Mouse (Mus musculus) left cerebral cortex, adult 9 months (tissue): ENCODE data around the gene Tmbim6.

ENCODE experiments used
- DNase-seq, 2 experiments: peaks; one replicate each; pipeline ENCODE4 v3.0.0; 2022; ENCODE audit warnings: low spot score in 2 of 2

Gene Tmbim6

GRCm38 (mm10) chr15:99392486-99393385 is at the start of gene Tmbim6:
Gene Tmbim6 (plus strand): TSS chr15:99392882.
- peak; percentile 99 to 100 for DNase-seq

GRCm38 (mm10) chr15:99343414-99344147 is 49.1 kb upstream of the Tmbim6 start:
- DNase-seq, result peak; percentile 69 to 78

GRCm38 (mm10) chr15:99344148-99344870 is 48.4 kb upstream of the Tmbim6 start:
- DNase-seq, result no peak

DNA sequence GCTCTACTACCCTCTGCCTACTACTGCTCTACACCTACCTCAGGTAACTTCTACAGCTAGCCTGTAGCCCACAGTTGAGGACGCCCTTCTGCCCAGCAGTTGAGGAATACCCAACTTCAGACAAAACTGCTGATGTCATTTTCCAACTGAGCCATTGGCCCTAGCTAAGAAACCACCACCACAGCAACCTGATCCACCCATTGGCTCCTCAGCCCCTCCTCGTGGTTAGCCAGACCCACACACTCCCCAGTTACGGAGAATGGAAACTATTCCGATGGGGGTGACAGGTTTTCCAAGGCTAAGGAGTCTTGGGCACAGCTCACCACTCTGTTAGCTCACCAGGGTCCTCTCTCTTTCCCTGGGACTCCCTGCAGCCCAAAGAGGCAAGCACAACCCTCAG is 47.7 kb upstream of the Tmbim6 start:
- no peak for DNase-seq

GRCm38 (mm10) chr15:99351610-99352009 is 41.1 kb upstream of the Tmbim6 start:
- no peak for DNase-seq

DNA sequence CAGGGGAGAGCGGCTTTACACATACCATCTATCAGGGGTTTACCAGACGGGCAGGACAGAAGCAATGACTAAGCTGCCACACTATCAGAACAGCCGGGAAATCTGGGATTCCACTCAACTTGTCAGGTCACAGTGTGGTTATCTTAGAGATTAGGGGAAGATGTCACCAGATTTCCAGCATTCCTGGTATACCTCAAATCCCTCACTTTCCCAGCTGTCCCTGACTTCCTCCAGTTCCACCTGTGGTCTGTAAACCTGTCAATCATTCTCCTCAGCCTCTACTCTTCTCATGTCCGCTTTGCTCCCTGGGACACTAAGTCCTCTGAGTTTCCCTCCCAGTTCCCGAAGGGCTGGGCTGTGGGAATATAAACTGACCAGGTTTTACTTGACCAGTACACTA is 40.4 kb upstream of the Tmbim6 start:
- DNase-seq, result no peak

DNA sequence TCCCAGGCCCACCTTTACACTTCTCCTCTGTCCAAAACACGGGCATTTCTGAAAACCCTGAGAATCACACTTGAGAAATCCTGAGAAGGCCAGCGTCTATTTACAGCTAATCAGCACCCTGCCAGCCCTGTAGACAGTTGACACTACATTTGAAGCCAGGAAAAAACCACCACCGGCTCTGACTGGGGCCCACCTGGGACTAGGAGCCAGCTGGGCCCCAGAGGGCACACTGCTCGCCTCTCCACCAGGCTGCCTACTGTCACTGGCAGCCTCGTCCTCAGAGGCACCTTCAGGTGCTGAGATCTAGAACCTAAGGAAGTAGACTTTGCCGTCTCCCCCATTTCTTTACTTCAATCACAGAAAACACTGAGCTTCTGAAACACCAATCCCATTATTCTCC is 37.0 kb upstream of the Tmbim6 start:
- no peak for DNase-seq

DNA sequence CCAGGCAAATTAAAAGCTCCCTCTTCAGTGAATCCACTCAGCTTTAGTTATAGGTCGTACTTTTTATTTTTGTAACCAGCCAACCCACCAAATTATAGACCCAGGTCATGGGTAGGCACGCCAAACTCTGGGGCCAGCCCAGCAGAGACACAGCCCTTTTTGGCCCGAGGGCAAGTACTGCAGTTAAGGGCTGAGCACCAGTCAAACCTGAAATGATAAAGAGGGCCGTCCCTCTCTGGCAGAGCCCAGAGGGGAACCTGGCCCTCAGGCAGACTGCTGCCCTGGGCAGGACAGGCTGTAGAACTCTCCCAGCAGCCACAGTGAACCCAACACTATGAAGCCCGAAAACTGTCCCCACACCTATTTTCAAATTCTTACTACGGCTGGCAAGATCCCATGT is 36.2 kb upstream of the Tmbim6 start:
- DNase-seq, result no peak

DNA sequence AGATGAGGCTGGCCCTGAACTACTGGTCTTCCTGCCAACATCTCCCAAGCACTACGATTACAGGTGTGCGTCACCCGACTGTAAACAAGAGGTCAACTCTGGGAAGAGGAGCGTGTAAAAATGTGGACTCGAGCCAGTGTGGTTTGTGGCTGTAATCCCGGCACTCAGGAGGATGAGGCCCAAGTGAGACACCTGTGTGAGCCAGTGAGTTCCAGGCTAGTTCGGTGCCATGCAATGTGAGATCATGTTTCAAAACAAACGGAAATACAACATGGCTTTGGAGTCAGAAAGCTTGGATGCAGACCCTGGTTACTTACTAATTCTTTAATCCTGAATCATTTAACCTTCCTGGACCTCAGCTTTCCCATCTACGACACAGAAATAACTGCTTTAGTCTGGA is 33.7 kb upstream of the Tmbim6 start:
- no peak for DNase-seq

- no peak for DNase-seq
Measured at GRCm38 (mm10) chr15:99364022-99364530, 28.6 kb upstream of the Tmbim6 start.

GRCm38 (mm10) chr15:99364921-99365320 is 27.8 kb upstream of the Tmbim6 start:
- no peak for DNase-seq

DNA sequence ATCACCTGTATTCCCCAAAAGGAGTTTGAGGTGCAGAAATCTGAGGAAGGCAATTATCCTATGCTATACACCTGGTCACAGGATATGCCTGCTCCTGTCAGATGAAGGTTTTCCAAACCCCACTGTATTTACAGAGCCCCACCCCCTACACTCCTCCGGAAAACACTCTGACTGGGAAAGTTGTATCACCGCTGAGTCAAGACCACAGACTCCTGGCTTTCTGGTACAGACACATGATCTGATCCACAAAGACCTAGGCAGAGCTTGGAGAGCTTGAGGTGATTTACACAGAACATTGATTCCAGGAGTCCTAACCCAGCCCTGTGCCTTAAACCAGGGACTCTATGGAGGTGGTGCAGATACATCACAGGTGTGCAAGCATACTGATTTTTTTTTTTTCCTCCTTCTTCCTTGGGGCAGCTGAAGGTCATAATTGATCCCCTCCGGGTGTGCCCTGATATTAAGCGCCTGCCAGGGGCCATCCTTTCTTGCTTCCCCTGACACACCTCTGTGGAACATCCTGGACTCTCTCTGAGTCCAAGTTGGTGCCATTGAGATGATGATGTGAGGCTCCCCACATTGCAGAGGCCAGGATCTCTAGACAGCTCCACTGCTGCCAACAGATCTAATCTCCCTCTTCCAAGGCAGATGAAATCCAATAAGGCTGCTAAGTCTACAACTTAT is 24.0 kb upstream of the Tmbim6 start:
- no peak for DNase-seq

DNA sequence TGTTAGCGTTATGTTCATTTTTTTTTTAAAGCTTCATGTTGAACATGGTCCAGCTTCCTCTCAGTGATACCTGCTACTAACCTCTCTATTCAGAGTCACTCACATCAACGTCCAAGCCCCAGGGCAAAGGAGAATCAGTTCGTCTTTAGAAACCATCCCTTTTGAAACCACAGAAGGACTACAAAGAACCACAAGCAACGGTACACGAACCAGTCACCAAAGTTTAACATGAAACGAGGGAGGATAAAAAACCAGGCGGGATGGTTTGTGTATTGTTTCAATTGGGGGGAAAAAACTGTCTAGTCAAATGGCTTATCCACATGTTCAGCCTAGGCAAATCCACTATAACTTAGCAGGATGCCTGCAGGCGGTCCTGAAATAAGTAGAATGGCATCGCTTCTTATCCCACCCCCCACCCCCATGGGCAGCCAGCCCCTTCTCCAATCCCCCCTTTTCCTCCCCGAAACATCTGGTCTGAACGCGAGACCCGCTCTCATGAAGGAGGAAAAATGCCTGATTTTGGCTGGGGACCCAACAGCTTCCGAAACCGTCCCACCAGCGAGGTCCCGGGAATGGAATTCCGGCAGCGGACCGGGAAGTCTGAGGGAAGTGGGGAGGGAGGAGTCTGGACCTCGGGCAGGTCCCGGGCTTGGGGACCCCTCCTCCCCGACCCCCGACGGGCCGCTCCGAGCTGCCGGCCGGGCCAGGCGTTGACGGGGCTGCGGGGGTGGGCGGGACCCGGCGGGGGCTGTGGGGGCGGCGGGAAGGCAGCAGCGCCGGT is 23.1 kb upstream of the Tmbim6 start:
- DNase-seq, result no peak

DNA sequence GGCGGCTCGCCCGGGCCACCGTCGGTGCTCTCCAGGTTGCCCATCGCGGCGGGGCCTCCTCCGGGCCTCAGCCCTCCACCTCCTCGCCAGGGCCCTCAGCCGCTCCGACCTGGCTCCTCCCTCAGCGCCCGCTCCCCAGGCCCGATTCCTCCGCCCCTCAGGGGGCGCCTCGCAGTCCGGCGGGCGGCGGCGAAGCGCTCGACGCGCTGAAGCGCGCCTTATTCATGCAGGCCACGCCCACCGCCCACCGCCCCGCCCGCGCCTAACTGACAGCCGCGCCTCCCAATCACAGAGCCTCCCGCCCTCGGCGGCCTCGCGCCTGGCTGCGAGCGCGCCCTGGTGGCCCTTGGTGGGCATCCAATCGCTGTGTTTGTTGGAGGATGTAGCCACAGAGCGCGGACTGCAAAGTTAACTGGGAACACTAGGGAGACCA is 22.4 kb upstream of the Tmbim6 start, which contains the start of gene Fmnl3:
TSS of gene Fmnl3 (minus strand) at position 224 of the 433 bp plus-strand sequence.
- DNase-seq, result peak; percentile 69 to 96

- DNase-seq, result no peak
Measured at GRCm38 (mm10) chr15:99371526-99372340, 20.9 kb upstream of the Tmbim6 start.

DNA sequence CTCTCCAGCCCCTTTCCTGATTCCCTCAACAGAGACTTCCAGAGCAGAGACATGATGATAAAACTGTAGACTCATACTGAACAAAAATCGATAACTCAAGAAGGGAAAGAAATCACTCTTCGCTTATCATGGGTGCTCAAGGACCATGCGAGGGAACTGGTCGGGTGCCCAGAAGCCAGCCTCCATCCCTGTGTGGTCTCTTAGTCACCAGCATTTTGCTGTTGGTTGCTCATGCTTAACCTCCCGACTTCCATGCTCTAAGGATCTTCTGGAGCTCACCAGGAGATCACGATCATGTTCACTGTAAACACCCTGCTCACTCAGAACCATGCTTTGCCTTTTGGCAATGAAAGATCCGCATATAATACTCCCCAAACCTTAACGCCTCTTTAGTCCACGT is 19.9 kb upstream of the Tmbim6 start:
- DNase-seq, result no peak

- DNase-seq, result no peak
Measured at GRCm38 (mm10) chr15:99375036-99375435, 17.6 kb upstream of the Tmbim6 start.

DNA sequence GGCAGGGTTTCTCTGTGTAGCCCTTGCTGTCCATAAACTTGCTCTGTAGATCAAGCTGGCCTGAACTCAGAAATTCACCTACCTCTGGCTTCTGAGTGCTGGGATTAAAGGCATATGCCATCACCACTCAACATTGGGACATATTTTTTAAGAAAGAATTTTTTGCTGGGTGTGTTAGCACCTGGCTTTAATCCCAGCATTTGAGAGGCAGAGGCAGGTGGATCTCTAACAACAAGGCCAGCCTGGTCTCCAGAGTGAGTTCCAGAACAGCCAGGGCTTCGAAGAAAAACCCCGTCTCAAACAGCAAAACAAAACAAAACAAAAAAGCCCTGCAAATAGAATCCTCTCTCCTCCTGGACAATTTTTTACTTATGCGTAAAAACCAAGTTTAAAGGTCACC is 17.1 kb upstream of the Tmbim6 start:
- DNase-seq, result no peak

DNA sequence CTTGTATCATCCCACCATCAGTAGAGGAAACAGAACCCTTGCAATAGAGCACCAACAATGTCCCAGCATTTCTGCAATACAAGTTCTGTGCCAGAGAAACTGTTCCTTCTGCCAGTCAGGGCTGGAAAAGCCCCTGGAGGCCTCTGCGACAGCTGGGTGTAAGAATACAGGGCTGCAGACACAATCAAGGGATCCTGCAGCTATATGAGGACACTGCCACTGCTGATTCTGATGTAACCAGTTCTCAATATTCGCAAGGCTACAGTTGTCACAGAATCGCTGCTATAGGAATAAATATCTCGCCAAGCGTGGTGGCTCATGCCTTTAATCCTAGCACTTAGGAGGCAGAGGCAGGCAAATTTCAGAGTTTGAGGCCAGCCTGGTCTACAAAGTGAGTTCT is 16.4 kb upstream of the Tmbim6 start:
- DNase-seq, result no peak

DNA sequence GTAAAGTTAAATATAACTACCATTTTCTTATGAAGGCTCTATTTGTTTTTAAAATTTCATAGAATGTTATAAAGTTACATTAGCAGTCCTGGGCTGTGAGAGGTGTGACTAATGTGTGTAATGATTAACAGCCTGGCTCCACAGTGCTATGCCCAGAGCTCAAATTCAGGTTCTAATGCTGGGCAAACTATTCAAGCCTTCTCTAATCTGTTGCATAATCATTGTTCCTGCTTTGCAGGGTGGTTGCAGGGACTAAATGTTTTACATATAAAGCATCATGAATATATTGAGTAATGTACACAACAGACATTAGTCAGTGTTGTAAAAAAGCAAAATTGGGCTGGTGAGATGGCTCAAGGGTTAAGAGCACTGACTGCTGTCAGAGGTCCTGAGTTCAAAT is 9.8 kb upstream of the Tmbim6 start:
- no peak for DNase-seq
